Mouse (Mus musculus) limb, embryonic 11.5 days (tissue): ENCODE measurements around the gene Slc35f6. TPM values are rescaled to one million over a fixed set of nuclear protein-coding genes. Genes with fewer than 3 reads are reported as not detected.

ENCODE experiments used
- ATAC-seq: fragments of 200-750 bp; cut with Nextera tagmentation; 2 replicates; pipeline ENCODE4 v1.8.0; 2017; ENCODE audit warnings: low read depth; ENCODE audit not compliant: insufficient number of reproducible peaks, low FRiP score, low TSS enrichment
- DNase-seq: peaks from one replicate; pipeline ENCODE4 v3.0.0-alpha.2; 2015; ENCODE audit warnings: low spot score
- H3K27ac ChIP-seq: fragments of 300-500 bp; sonication (generic); replicated peaks from 2 replicates; pipeline ENCODE4 v1.5.1; 2014; ENCODE audit warnings: low read depth, mild to moderate bottlenecking, low read length
- H3K27me3 ChIP-seq: fragments of 300-500 bp; sonication (generic); 2 replicates; pipeline ENCODE4 v1.6.1; 2014; ENCODE audit warnings: mild to moderate bottlenecking, low read length, mixed read lengths; ENCODE audit not compliant: control insufficient read depth, insufficient read depth
- H3K36me3 ChIP-seq: fragments of 300-500 bp; sonication (generic); 2 replicates; pipeline ENCODE4 v1.6.1; 2014; ENCODE audit warnings: mild to moderate bottlenecking, low read length, moderate library complexity, mixed read lengths; ENCODE audit not compliant: control insufficient read depth, insufficient read depth
- H3K4me1 ChIP-seq: fragments of 300-500 bp; sonication (generic); 2 replicates; pipeline ENCODE4 v1.6.1; 2014; ENCODE audit warnings: low read length, mixed read lengths; ENCODE audit not compliant: control insufficient read depth, insufficient read depth
- H3K4me2 ChIP-seq: fragments of 300-500 bp; sonication (generic); 2 replicates; pipeline ENCODE4 v1.6.1; 2014; ENCODE audit warnings: low read depth, mild to moderate bottlenecking, moderate library complexity; ENCODE audit not compliant: severe bottlenecking
- H3K4me3 ChIP-seq: fragments of 300-500 bp; sonication (generic); 2 replicates; pipeline ENCODE4 v1.5.1; 2014; ENCODE audit warnings: low read depth, low read length
- H3K9ac ChIP-seq: fragments of 300-500 bp; sonication (generic); 2 replicates; pipeline ENCODE4 v1.6.1; 2014; ENCODE audit warnings: mild to moderate bottlenecking, low read length
- H3K9me3 ChIP-seq: fragments of 300-500 bp; sonication (generic); 2 replicates; pipeline ENCODE4 v1.6.1; 2016; ENCODE audit warnings: low read length; ENCODE audit not compliant: control insufficient read depth
- WGBS: fragments of 180-500 bp; shearing (Covaris S2); extraction: QIAGEN DNeasy Blood & Tissue Kit; methylation state at CpG from one replicate; pipeline ENCODE4 v1.1.7; 2014; 5-methylcytosine and 5-hydroxymethylcytosine counted together
- polyA plus RNA-seq: library from polyadenylated mRNA; unstranded; fragments of >200 nt; fragmentation: Nextera tagmentation; extraction: Ambion mirVana; gene quantifications from 2 replicates; pipeline ENCODE4 v1.2.1, GENCODE M21; 2014

Slc35f6 gene
- polyA plus RNA-seq, 1 experiment from 2014 or later, result 20.2 TPM

DNA sequence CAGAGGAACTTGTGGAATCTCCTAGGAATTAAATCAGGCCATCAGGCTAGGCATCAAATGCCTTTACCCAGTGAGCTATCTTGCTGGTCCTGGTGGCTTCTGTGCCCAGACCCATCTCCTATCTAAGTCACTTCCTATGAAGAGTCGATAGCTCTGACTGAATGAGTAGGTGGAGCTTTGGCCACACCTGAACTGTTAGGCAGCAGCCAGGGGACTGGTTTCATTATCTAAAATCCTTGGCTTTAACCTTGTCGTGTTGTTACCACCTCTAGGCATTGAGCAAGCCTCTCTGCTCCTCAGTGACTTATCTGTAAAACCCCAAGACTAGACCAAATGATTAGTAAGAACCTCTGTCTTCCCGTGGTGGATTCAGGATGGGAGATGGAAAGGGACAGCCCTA is 30.4 kb upstream of the Slc35f6 start:
- Histone ChIP-seq H3K9me3 (no peaks in the 10 kb centered on the region), H3K4me3 (no peak overlapping the region), H3K9ac (no peak overlapping the region), H3K27ac (no peak overlapping the region), H3K4me1 (peaks cover 6% of the 10 kb centered on the region), H3K36me3 (no peaks in the 10 kb centered on the region), H3K4me2 (no peak overlapping the region), H3K27me3 (peaks cover 16% of the 10 kb centered on the region)
- ATAC-seq, result no peak
- DNase-seq, result no peak
- WGBS, result 23% methylated on average over 3 of the region's 3 CpGs

GRCm38 (mm10) chr5:30617851-30618250 is 29.9 kb upstream of the Slc35f6 start:
- no peak for DNase-seq

GRCm38 (mm10) chr5:30618376-30619003 is 29.2 kb upstream of the Slc35f6 start:
- no peak overlapping the region for H3K27ac ChIP-seq
- WGBS, result 80% methylated on average over 8 of the region's 8 CpGs
- H3K9ac ChIP-seq, result no peak overlapping the region
- ATAC-seq, result no peak
- peaks cover 23% of the 10 kb centered on the region for H3K27me3 ChIP-seq
- no peak for DNase-seq
- peaks cover 13% of the 10 kb centered on the region for H3K4me1 ChIP-seq
- H3K4me3 ChIP-seq, result no peak overlapping the region
- no peaks in the 10 kb centered on the region for H3K9me3 ChIP-seq
- H3K4me2 ChIP-seq, result no peak overlapping the region
- H3K36me3 ChIP-seq, result no peaks in the 10 kb centered on the region

More at GRCm38 (mm10) chr5:30617851-30618250, 29.9 kb upstream of the Slc35f6 start:
- 40% methylated on average over 11 of the region's 11 CpGs for WGBS
- ATAC-seq, result no peak
- H3K9me3 ChIP-seq, result no peaks in the 10 kb centered on the region
- H3K4me3 ChIP-seq, result no peak overlapping the region
- no peak overlapping the region for H3K4me2 ChIP-seq
- peaks cover 21% of the 10 kb centered on the region for H3K27me3 ChIP-seq
- no peak overlapping the region for H3K9ac ChIP-seq
- H3K4me1 ChIP-seq, result peaks cover 11% of the 10 kb centered on the region
- no peak overlapping the region for H3K27ac ChIP-seq
- no peaks in the 10 kb centered on the region for H3K36me3 ChIP-seq

DNA sequence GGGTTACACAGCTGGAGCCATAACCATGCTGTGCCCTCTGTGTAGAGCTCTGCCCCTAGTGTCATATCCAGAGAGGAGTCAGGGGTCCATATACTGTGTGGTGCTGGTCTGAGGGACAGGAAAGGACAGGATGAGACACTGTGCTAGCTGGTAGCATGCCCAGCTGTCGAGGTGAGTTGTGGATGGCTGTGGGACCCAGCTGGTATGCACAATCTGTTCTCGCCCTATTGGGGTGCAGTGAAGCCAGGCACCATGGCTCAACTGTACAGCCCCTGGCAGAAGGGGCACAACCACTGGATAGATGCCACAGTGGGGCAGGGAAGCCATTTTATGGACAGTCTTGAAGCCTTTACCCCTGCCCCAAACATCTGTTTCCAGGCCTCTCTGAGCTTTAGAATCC is 28.5 kb upstream of the Slc35f6 start:
- H3K4me2 ChIP-seq, result no peak overlapping the region
- H3K9me3 ChIP-seq, result no peaks in the 10 kb centered on the region
- H3K27me3 ChIP-seq, result peaks cover 23% of the 10 kb centered on the region
- H3K4me3 ChIP-seq, result no peak overlapping the region
- WGBS, result 75% methylated on average over 2 of the region's 2 CpGs
- no peak for ATAC-seq
- H3K27ac ChIP-seq, result no peak overlapping the region
- DNase-seq, result no peak
- H3K36me3 ChIP-seq, result no peaks in the 10 kb centered on the region
- no peak overlapping the region for H3K9ac ChIP-seq
- H3K4me1 ChIP-seq, result peaks cover 13% of the 10 kb centered on the region

GRCm38 (mm10) chr5:30620567-30620966 is 27.2 kb upstream of the Slc35f6 start:
- no peak overlapping the region for H3K9ac ChIP-seq
- ATAC-seq, result no peak

GRCm38 (mm10) chr5:30621211-30621790 is 26.4 kb upstream of the Slc35f6 start:
- ATAC-seq, result no peak
- Histone ChIP-seq H3K4me1 (peaks cover 13% of the 10 kb centered on the region), H3K27ac (no peak overlapping the region), H3K9me3 (no peaks in the 10 kb centered on the region), H3K27me3 (peaks cover 23% of the 10 kb centered on the region), H3K4me2 (no peak overlapping the region), H3K4me3 (no peak overlapping the region), H3K9ac (no peak overlapping the region), H3K36me3 (no peaks in the 10 kb centered on the region)
- no peak for DNase-seq
- WGBS, result 89% methylated on average over 9 of the region's 9 CpGs

More at GRCm38 (mm10) chr5:30620567-30620966, 27.2 kb upstream of the Slc35f6 start:
- Histone ChIP-seq H3K4me2 (no peak overlapping the region), H3K36me3 (no peaks in the 10 kb centered on the region), H3K4me3 (no peak overlapping the region), H3K4me1 (peaks cover 13% of the 10 kb centered on the region), H3K27me3 (peaks cover 23% of the 10 kb centered on the region), H3K9me3 (no peaks in the 10 kb centered on the region), H3K27ac (no peak overlapping the region)
- 97% methylated on average over 20 of the region's 20 CpGs for WGBS
- DNase-seq, result no peak

DNA sequence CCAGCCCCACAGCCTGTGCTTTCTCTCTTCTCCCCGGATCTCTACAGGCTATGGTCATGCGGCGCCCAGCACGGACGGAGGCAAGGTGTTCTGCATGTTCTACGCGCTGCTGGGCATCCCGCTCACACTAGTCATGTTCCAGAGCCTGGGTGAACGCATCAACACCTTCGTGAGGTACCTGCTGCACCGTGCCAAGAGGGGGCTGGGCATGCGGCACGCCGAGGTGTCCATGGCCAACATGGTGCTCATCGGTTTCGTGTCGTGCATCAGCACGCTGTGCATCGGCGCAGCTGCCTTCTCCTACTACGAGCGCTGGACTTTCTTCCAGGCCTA is 25.9 kb upstream of the Slc35f6 start:
- 48% methylated on average over 22 of the region's 22 CpGs for WGBS
- Histone ChIP-seq H3K4me2 (peak overlapping the region; percentile 90), H3K9ac (peak overlapping the region; percentile 7; the same call in 1 of the 2 replicates), H3K27me3 (peaks cover 23% of the 10 kb centered on the region), H3K27ac (no peak overlapping the region), H3K9me3 (no peaks in the 10 kb centered on the region), H3K4me1 (peaks cover 13% of the 10 kb centered on the region), H3K36me3 (no peaks in the 10 kb centered on the region), H3K4me3 (peak overlapping the region; percentile 39)
- no peak for ATAC-seq
- DNase-seq, result no peak

DNA sequence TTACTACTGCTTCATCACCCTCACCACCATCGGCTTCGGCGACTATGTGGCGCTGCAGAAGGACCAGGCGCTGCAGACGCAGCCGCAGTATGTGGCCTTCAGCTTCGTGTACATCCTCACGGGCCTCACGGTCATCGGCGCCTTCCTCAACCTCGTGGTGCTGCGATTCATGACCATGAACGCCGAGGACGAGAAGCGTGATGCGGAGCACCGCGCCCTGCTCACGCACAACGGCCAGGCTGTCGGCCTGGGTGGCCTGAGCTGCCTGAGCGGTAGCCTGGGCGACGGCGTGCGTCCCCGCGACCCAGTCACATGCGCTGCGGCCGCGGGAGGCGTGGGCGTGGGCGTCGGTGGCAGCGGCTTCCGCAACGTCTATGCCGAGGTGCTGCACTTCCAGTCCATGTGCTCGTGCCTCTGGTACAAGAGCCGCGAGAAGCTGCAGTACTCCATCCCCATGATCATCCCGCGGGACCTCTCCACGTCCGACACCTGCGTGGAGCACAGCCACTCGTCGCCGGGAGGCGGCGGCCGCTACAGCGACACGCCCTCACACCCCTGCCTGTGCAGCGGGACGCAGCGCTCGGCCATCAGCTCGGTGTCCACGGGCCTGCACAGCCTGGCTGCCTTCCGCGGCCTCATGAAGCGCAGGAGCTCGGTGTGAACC is 25.4 kb upstream of the Slc35f6 start:
- Histone ChIP-seq H3K4me3 (peak overlapping the region; percentile 39), H3K4me2 (peak overlapping the region; percentile 90), H3K27ac (no peak overlapping the region), H3K27me3 (peaks cover 23% of the 10 kb centered on the region), H3K9ac (peak overlapping the region; percentile 50), H3K9me3 (no peaks in the 10 kb centered on the region), H3K4me1 (peaks cover 13% of the 10 kb centered on the region), H3K36me3 (no peaks in the 10 kb centered on the region)
- ATAC-seq (peak; percentile 48; the same call in 1 of the 2 replicates), DNase-seq (peak; percentile 57)
- WGBS, result 1% methylated on average over 69 of the region's 69 CpGs
